Mouse (Mus musculus) erythroblast, embryonic 14.5 days (primary cell): ENCODE data around the gene St7l. TPM values are rescaled to one million over a fixed set of nuclear protein-coding genes. Genes with fewer than 3 reads are reported as not detected.
"Not testable (repeated sequence)": the region's sequence is repeated elsewhere in the genome, so short reads cannot be mapped to it uniquely, and the experiment has no call there.

ENCODE experiments used
- H3K27me3 ChIP-seq: 2 replicates; pipeline ENCODE4 v1.6.1; 2012; ENCODE audit warnings: inconsistent platforms; ENCODE audit not compliant: control insufficient read depth
- H3K36me3 ChIP-seq: 2 replicates; pipeline ENCODE4 v1.6.1; 2012; ENCODE audit warnings: mild to moderate bottlenecking, inconsistent platforms; ENCODE audit not compliant: control insufficient read depth
- H3K4me1 ChIP-seq: 2 replicates; pipeline ENCODE4 v1.6.1; 2012; ENCODE audit warnings: inconsistent platforms; ENCODE audit not compliant: control insufficient read depth
- H3K4me3 ChIP-seq: replicated peaks from 2 replicates; pipeline ENCODE3; 2012; ENCODE audit warnings: moderate library complexity, mild to moderate bottlenecking, inconsistent platforms
- H3K9me3 ChIP-seq: 2 replicates; pipeline ENCODE4 v1.6.1; 2012; ENCODE audit warnings: low read length, inconsistent platforms, mixed read lengths; ENCODE audit not compliant: control insufficient read depth
- GATA1 ChIP-seq: IDR thresholded peaks from 2 replicates; pipeline ENCODE4 v1.6.1; 2012; ENCODE audit warnings: low read length, inconsistent platforms, mixed read lengths
- TAL1 ChIP-seq: IDR thresholded peaks from 3 replicates; pipeline ENCODE4 v1.6.1; 2012; ENCODE audit warnings: low read length, inconsistent platforms, mixed read lengths
- polyA plus RNA-seq: library from polyadenylated mRNA; stranded (reverse); fragments of >175 nt; gene quantifications from 2 replicates; pipeline ENCODE4 v1.2.3, GENCODE M21; 2012

The St7l gene
- polyA plus RNA-seq, 1 experiment: 0.44 TPM

DNA sequence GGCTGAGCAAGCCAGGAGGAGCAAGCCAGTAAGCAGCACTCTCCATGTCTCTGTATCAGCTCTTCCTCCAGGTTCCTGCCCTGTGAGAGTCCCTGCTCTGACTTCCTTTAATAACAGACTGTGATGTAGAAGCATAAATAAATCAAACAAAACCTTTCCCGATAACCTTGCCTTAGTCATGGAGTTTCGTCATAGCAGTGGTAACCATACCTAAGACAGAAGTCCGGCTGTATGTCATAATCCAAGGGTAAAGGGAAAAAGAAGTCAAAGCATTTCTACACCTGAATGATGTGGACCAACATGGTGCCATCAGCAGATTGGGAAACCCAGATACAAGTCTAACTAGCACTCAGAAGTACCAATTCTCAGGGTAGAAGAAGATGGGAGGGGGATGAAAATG is 28.0 kb upstream of the St7l start:
- H3K4me3 ChIP-seq: no peak overlapping the region
- H3K9me3 ChIP-seq: no peaks in the 10 kb centered on the region
- H3K4me1 ChIP-seq: no peaks in the 10 kb centered on the region
- H3K36me3 ChIP-seq: peaks cover 93% of the 10 kb centered on the region
- TF ChIP-seq TAL1 (no peak), GATA1 (no peak)
- no peaks in the 10 kb centered on the region for H3K27me3 ChIP-seq

DNA sequence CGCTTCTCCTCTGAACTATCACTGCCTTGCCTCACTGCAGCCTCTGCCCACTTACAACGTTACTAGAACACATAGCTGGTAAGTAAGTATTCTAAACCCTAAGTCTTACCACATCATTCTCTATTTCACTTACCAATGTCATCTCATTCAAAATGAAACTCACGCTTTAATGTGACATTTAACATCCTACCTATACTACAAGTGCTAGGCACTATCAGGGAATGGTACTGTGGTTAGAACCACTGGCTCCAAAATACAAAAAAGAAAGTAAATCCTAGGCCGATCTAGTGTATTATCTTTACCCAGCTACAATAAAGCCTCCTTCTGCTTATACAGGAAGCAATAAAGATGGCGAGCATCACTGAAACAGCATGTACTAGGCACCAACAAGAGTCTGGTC is 22.8 kb upstream of the St7l start:
- Histone ChIP-seq H3K27me3 (no peaks in the 10 kb centered on the region), H3K4me1 (no peaks in the 10 kb centered on the region), H3K36me3 (peaks cover 94% of the 10 kb centered on the region), H3K9me3 (no peaks in the 10 kb centered on the region), H3K4me3 (no peak overlapping the region)
- no peak for TF ChIP-seq GATA1
- TF ChIP-seq TAL1: no peak

- Histone ChIP-seq H3K27me3 (no peaks in the 10 kb centered on the region), H3K9me3 (no peaks in the 10 kb centered on the region), H3K4me1 (peaks cover 3% of the 10 kb centered on the region), H3K4me3 (no peak overlapping the region), H3K36me3 (peaks cover 81% of the 10 kb centered on the region)
- TF ChIP-seq TAL1 (no peak), GATA1 (no peak)
These were observed 17.2 kb upstream of the St7l start for GRCm38 (mm10) chr3:104846601-104847000.

DNA sequence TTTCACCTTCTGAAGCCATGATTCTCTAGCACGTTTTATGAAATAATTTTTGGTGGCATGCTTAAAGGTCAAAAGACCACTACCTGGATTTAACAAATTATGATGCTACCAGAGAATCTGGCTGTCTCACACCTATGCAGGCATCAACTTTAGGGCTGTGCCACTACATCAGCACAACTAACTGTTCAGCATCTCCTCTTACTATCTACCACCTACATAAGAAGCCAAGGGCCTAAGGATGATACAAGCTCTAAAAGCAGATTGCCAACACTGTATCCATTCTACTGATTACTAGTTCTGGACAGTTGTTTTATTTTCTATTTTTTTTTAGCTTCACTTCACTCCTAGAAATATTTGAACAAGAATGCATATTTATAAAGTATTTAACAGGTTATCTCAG is 9.3 kb upstream of the St7l start:
- no peak overlapping the region for H3K4me3 ChIP-seq
- no peaks in the 10 kb centered on the region for H3K27me3 ChIP-seq
- H3K36me3 ChIP-seq: peaks cover 73% of the 10 kb centered on the region
- H3K9me3 ChIP-seq: no peaks in the 10 kb centered on the region
- peaks cover 46% of the 10 kb centered on the region for H3K4me1 ChIP-seq
- TF ChIP-seq TAL1 (no peak), GATA1 (no peak)

DNA sequence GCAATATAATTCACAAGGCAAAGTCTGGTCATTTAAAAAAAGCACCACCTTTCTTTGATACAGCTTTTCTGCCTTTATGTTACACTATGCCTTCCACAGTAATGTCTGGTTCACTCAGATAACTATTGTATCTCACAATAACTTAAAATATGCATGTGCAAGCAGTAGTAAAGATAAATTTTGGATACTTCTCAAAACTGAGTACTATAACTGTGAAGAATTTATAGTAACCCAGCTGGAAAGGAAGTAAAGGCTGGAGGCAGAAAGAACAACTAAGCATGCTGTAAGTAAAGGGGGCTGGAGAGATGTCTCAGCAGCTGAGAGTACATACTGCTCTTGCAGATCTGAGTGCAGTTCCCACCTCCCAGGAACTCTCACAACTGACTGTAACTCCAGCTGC is 8.9 kb upstream of the St7l start:
- H3K9me3 ChIP-seq: no peaks in the 10 kb centered on the region
- H3K27me3 ChIP-seq: no peaks in the 10 kb centered on the region
- no peak overlapping the region for H3K4me3 ChIP-seq
- TF ChIP-seq GATA1 (no peak), TAL1 (no peak)
- H3K36me3 ChIP-seq: peaks cover 74% of the 10 kb centered on the region
- H3K4me1 ChIP-seq: peaks cover 50% of the 10 kb centered on the region

DNA sequence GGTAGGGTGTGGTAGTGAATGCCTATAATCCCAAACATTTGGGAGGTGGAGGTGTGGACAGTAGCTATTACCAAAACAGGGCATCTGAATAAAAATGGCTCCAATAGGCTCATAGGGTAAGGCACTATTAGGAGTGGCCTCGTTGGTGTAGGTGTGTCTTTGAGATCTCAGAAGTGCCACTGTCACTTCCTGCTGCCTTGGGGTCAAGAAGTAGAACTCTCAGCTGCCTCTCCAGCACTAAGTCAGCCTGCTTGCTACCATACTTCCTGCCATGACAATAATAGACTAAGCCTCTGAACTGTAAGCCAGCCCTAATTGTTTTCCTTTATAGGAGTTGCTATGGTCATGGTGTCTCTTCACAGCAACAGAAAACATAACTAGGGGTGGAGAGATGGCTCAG is 7.7 kb upstream of the St7l start:
- Histone ChIP-seq H3K9me3 (no peaks in the 10 kb centered on the region), H3K27me3 (no peaks in the 10 kb centered on the region), H3K36me3 (peaks cover 75% of the 10 kb centered on the region), H3K4me1 (peaks cover 57% of the 10 kb centered on the region), H3K4me3 (no peak overlapping the region)
- TF ChIP-seq GATA1 (no peak), TAL1 (no peak)

DNA sequence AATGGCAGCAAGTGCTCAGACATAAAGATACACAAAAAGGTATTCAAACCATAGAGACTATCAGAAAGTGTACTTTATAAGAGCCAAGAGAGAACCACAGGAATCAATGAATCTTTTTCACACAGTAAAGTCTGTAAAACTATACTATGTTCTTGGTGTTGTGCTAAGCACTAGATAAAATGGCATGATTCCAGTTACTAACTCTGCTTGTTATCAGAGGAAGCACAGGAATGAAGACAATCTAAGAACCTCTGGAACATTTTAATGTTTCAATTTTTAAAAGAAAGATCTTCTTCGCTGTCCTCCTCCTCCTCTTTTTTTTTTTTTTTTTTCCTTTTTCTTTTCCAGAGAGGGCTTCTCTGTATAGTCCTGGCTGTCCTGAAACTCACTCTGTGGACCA is 5.2 kb upstream of the St7l start:
- peaks cover 73% of the 10 kb centered on the region for H3K36me3 ChIP-seq

GRCm38 (mm10) chr3:104864651-104865340 is 991 bp downstream of the St7l start:
- H3K27me3 ChIP-seq: no peaks in the 10 kb centered on the region
- H3K9me3 ChIP-seq: no peaks in the 10 kb centered on the region
- H3K36me3 ChIP-seq: peaks cover 34% of the 10 kb centered on the region
- H3K4me3 ChIP-seq: peak overlapping the region; percentile 89
- TF ChIP-seq GATA1 (no peak), TAL1 (no peak)
- peaks cover 44% of the 10 kb centered on the region for H3K4me1 ChIP-seq

More for the DNA sequence above, 5.2 kb upstream of the St7l start:
- Histone ChIP-seq H3K4me1 (peaks cover 78% of the 10 kb centered on the region), H3K9me3 (no peaks in the 10 kb centered on the region), H3K4me3 (no peak overlapping the region), H3K27me3 (no peaks in the 10 kb centered on the region)
- TF ChIP-seq GATA1: no peak
- no peak for TF ChIP-seq TAL1

GRCm38 (mm10) chr3:104865341-104865788 is 1.6 kb downstream of the St7l start:
- H3K4me1 ChIP-seq: peaks cover 41% of the 10 kb centered on the region
- TF ChIP-seq TAL1 (no peak), GATA1 (no peak; the same call in 1 of the 2 replicates)
- no peaks in the 10 kb centered on the region for H3K27me3 ChIP-seq
- peaks cover 35% of the 10 kb centered on the region for H3K36me3 ChIP-seq
- H3K4me3 ChIP-seq: peak overlapping the region; percentile 89
- no peaks in the 10 kb centered on the region for H3K9me3 ChIP-seq

DNA sequence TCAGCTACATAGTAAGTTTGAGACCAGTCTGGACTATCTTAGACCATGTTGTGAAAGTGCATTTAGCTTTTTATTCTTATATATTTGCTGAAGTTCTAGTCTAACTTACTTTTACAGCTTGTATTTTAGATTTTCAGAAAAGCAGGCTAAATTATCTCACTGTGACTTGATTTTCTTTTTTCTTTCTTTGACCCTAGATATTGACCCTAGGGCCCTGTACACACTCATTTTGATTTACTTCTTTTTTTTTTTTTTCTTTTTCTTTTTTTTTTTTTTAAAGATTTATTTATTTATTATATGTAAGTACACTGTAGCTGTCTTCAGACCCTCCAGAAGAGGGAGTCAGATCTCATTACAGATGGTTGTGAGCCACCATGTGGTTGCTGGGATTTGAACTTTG is 2.9 kb downstream of the St7l start:
- not testable (repeated sequence) for H3K27me3 ChIP-seq, H3K9me3 ChIP-seq, H3K4me3 ChIP-seq
- Histone ChIP-seq H3K4me1 (peaks cover 30% of the 10 kb centered on the region), H3K36me3 (peaks cover 36% of the 10 kb centered on the region)
